Mouse (Mus musculus): ENCODE measurements around the gene Coro6.

DNA sequence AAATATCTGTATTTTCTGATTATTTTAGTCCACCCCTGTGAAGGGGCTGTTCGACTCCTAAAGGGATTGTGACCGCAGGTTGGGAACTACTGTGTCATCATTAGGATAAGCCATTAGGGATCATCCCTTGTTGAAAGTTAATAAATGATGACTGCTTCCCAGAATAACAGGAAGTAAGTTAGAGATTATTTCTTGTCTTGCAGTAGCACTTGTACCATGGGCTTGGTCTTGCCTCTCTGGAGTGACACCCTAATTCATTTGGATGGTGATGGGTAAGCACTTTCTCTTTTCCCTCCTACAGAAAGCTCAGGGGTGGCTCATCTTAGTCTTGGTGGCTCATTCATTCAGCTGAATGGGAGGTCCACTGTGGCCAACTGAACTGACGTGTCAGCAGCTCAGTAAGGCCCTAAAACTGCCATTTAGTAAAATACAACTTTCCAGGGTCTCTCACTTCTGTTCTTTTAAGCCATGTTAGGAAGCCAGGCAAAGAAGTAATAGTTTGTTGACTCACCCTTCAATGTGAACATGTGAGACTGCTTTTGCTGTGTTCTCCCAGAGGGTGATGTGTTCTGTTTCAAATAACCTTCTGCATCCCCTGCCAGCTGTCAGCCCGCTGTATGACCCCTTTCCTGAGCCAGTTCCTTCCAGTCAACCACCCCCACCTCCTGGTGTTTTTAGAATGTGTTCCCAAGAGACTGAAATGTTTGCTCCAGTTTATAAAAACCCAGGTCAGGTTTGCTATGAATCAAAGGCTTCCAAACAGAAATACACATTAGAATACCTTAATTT, 45.8 kb upstream of the Coro6 start:
- no peak for TF ChIP-seq POLR2A (IDR thresholded peaks at IDR 0.05; ENCODE audit: low read depth, low read length)
- no peak for TF ChIP-seq CTCF (conservative IDR thresholded peaks at IDR 0.05; ENCODE audit: insufficient read depth, insufficient read length, low read depth, low read length)

All from kidney, adult 2 months (tissue).